Comparison of ENCODE assay signal across 9 mouse cellular contexts in genomic region chr10:92722620-92722988, GRCm38 (mm10). TPM values are rescaled to one million over a fixed set of nuclear protein-coding genes. Genes with fewer than 3 reads are reported as not detected.
A peak's percentile ranks its signal among the peaks of the same experiment; 100 is the strongest.
DNase-seq lines count a peak whose midpoint lies in the region; ATAC-seq and TF ChIP-seq lines count a peak whose summit lies in the region.
"Had no signal": no experiment of that assay in that cellular context is flagged by ENCODE, and none has a peak within 500 bp of the region (broad histone marks: within the 10 kb centered on the region; RNA-seq: fewer than 3 reads in every experiment).

No protein-coding gene starts in this region.

- no peaks in the 10 kb centered on the region for H3K36me3 ChIP-seq in kidney, adult 2 months (ENCODE audit: control insufficient read depth, insufficient read depth, low read length)
- H3K36me3 ChIP-seq in MEL (ENCODE audit: control insufficient read depth in 1 of 2, insufficient read depth in 2 of 2, low read length in 2 of 2): no peaks in the 10 kb centered on the region; a peak in 2 of 4 replicates
- peaks cover 4% of the 10 kb centered on the region; the same call in 1 of the 2 replicates for H3K36me3 ChIP-seq in hindbrain, embryonic 12.5 days
- no peaks in the 10 kb centered on the region for H3K36me3 ChIP-seq in midbrain, embryonic 13.5 days

- no peak for TF ChIP-seq RAD21 in MEL (IDR thresholded peaks at IDR 0.05; ENCODE audit: low read depth, low read length)

- intact Hi-C loops in left cerebral cortex, postnatal 4 days (cut with DNase I): no loop called here

- no peaks in the 10 kb centered on the region; the same call in 1 of the 2 replicates for H3K4me1 ChIP-seq in kidney, adult 2 months (ENCODE audit: control insufficient read depth, insufficient read depth, low read length)
- peaks cover 0 to 7% of the 10 kb centered on the region in 2 experiments; a peak in 2 of 4 replicates for H3K4me1 ChIP-seq in MEL (ENCODE audit: control insufficient read depth in 1 of 2, insufficient read depth in 2 of 2, low read length in 2 of 2)
- peaks cover 6% of the 10 kb centered on the region for H3K4me1 ChIP-seq in hindbrain, embryonic 12.5 days
- H3K4me1 ChIP-seq in midbrain, embryonic 13.5 days (replicated peaks): peaks cover 18% of the 10 kb centered on the region

- peak overlapping the region; percentile 46 for H3K4me3 ChIP-seq in kidney, adult 2 months (ENCODE audit: insufficient read depth, low read depth, low read length)
- peak overlapping the region; percentile 27 to 31; a peak in 3 of 4 replicates for H3K4me3 ChIP-seq in MEL (ENCODE audit: control insufficient read depth in 1 of 2, insufficient read depth in 1 of 2, low read depth in 2 of 2, low read length in 2 of 2)
- peak overlapping the region; percentile 71 for H3K4me3 ChIP-seq in hindbrain, embryonic 12.5 days
- peak overlapping the region; percentile 92 for H3K4me3 ChIP-seq in midbrain, embryonic 13.5 days (replicated peaks)

- 21% methylated on average over 5 of the region's 5 CpGs for WGBS in kidney, adult 2 months
- whole genome bisulfite sequencing in hindbrain, embryonic 12.5 days: 44% methylated on average over 5 of the region's 5 CpGs
- 32% methylated on average over 5 of the region's 5 CpGs for WGBS in midbrain, embryonic 13.5 days

- peak overlapping the region; percentile 49; the same call in 1 of the 2 replicates for H3K27ac ChIP-seq in kidney, adult 2 months (ENCODE audit: insufficient read depth, low read depth, low read length)
- H3K27ac ChIP-seq in MEL (ENCODE audit: control insufficient read depth, low read depth, low read length): peak overlapping the region; percentile 37
- peak overlapping the region; percentile 80 for H3K27ac ChIP-seq in hindbrain, embryonic 12.5 days
- H3K27ac ChIP-seq in midbrain, embryonic 13.5 days: peak overlapping the region; percentile 78

- no peaks in the 10 kb centered on the region for H3K27me3 ChIP-seq in kidney, adult 2 months (replicated peaks; ENCODE audit: control insufficient read depth, insufficient read depth, low read length)
- H3K27me3 ChIP-seq in MEL (ENCODE audit: control insufficient read depth in 1 of 2, insufficient read depth in 2 of 2, low read length in 2 of 2): no peaks in the 10 kb centered on the region
- H3K27me3 ChIP-seq in hindbrain, embryonic 12.5 days: no peaks in the 10 kb centered on the region
- no peaks in the 10 kb centered on the region for H3K27me3 ChIP-seq in midbrain, embryonic 13.5 days
- H3K27me3 ChIP-seq: Patski had no signal

- TF ChIP-seq CTCF in kidney, adult 2 months (conservative IDR thresholded peaks at IDR 0.05; ENCODE audit: insufficient read depth, insufficient read length, low read depth, low read length): 0 out of 2 replicates have a peak, but pooled peaks have one; percentile 11
- no peak for TF ChIP-seq CTCF in MEL (IDR thresholded peaks at IDR 0.05 in 2 of 3, conservative IDR thresholded peaks at IDR 0.05 in 1 of 3; ENCODE audit: control insufficient read depth in 1 of 3, insufficient read depth in 1 of 3, low read depth in 2 of 3, low read length in 3 of 3, poor library complexity in 1 of 3, severe bottlenecking in 1 of 3)

- H3K9ac ChIP-seq in MEL (ENCODE audit: control insufficient read depth, low read depth, low read length, poor library complexity, severe bottlenecking): peak overlapping the region; percentile 34
- peak overlapping the region; percentile 52 for H3K9ac ChIP-seq in hindbrain, embryonic 12.5 days
- peak overlapping the region; percentile 82 for H3K9ac ChIP-seq in midbrain, embryonic 13.5 days (replicated peaks)

- ATAC-seq in hindbrain, embryonic 12.5 days (ENCODE audit: low FRiP score): no peak; the same call in 1 of the 2 replicates
- ATAC-seq in midbrain, embryonic 13.5 days: peak; percentile 74

- H3K4me2 ChIP-seq in hindbrain, embryonic 12.5 days (replicated peaks): peak overlapping the region; percentile 76
- peak overlapping the region; percentile 88 for H3K4me2 ChIP-seq in midbrain, embryonic 13.5 days (replicated peaks)

- TF ChIP-seq POLR2A in kidney, adult 2 months (IDR thresholded peaks at IDR 0.05; ENCODE audit: low read depth, low read length): no peak
- no peak for TF ChIP-seq POLR2A in MEL (IDR thresholded peaks at IDR 0.05; ENCODE audit: control insufficient read depth in 1 of 2, insufficient read depth in 1 of 2, low read depth in 1 of 2, low read length in 2 of 2, poor library complexity in 1 of 2)

- H3K79me2 ChIP-seq in MEL (ENCODE audit: control insufficient read depth, insufficient read depth, low read length, poor library complexity): peaks cover 7% of the 10 kb centered on the region; the same call in 1 of the 2 replicates

- TF ChIP-seq EP300 in MEL (IDR thresholded peaks at IDR 0.05; ENCODE audit: low read depth in 1 of 2, low read length in 2 of 2): no peak

- no peak for DNase-seq in kidney, adult 2 months
- no peak for DNase-seq in kidney, adult 9 months
- no peak for DNase-seq in MEL (ENCODE audit: low read depth, low spot score)
- DNase-seq in thymus, postnatal 14 days: no peak
- DNase-seq in thymus, postnatal 4 days: no peak
- no peak for DNase-seq in left cerebral cortex, postnatal 4 days

- H3K9me3 ChIP-seq in MEL (replicated peaks; ENCODE audit: insufficient read depth, low read length): no peaks in the 10 kb centered on the region
- no peaks in the 10 kb centered on the region for H3K9me3 ChIP-seq in hindbrain, embryonic 12.5 days (replicated peaks)
- no peaks in the 10 kb centered on the region for H3K9me3 ChIP-seq in midbrain, embryonic 13.5 days

TF ChIP-seq in MEL, 35 proteins besides CTCF, POLR2A, EP300 and RAD21:
- TF ChIP-seq MYB (IDR thresholded peaks at IDR 0.05; ENCODE audit: low read depth, low read length): no peak
- no peak for TF ChIP-seq ZNF384 (IDR thresholded peaks at IDR 0.05; ENCODE audit: low read depth, low read length)
- no peak for TF ChIP-seq USF2 (IDR thresholded peaks at IDR 0.05; ENCODE audit: borderline replicate concordance in 1 of 2, insufficient read depth in 1 of 2, low read depth in 1 of 2, low read length in 2 of 2)
- no peak for TF ChIP-seq TCF12 (IDR thresholded peaks at IDR 0.05; ENCODE audit: low read depth, low read length)
- no peak for TF ChIP-seq POLR2AphosphoS2 (IDR thresholded peaks at IDR 0.05; ENCODE audit: low read length)
- no peak for TF ChIP-seq MAZ (IDR thresholded peaks at IDR 0.05; ENCODE audit: low read depth, low read length)
- TF ChIP-seq GATA1 (IDR thresholded peaks at IDR 0.05; ENCODE audit: low read depth, low read length): no peak
- TF ChIP-seq SMC3 (IDR thresholded peaks at IDR 0.05; ENCODE audit: low read depth, low read length): no peak
- TF ChIP-seq MEF2A (IDR thresholded peaks at IDR 0.05; ENCODE audit: extremely low read depth, insufficient replicate concordance, low read depth, low read length, poor library complexity, severe bottlenecking): no peak

RNA-seq across cellular contexts. Expression of gene Nedd1, which starts 0.4 kb away (rescaled TPM):
- 3.1 and 5.1 TPM in 2 replicates for polyA plus RNA-seq in kidney, adult 2 months (2012; rRNA removed)
- total RNA-seq in MEL (2012; rRNA removed): 18.7 and 22.1 TPM in 2 replicates
- 10 to 100 TPM in 1 of 2 experiments, not detected in 1; 15.5 TPM for polyA plus RNA-seq in MEL (2012; ENCODE audit: insufficient read depth in 1 of 2, insufficient read length in 2 of 2, low read depth in 1 of 2, low replicate concordance in 2 of 2, missing spikeins in 1 of 2)
- 39.1 and 39.7 TPM in 2 replicates for polyA plus RNA-seq in hindbrain, embryonic 12.5 days (2016; fragmentation: Nextera tagmentation; extraction: Ambion mirVana)
- polyA plus RNA-seq in midbrain, embryonic 13.5 days (2015; fragmentation: Nextera tagmentation; extraction: Ambion mirVana): 26.9 and 28.1 TPM in 2 replicates
- total RNA-seq in left cerebral cortex, postnatal 4 days (2021): 1 to 10 TPM; 4.9 to 5.0 TPM

Comparison
In these comparisons a context has a peak if more than half of its experiments do, and no peak if none do; other contexts are left out.
1. H3K4me3 ChIP-seq: peak in every context shown above with its lines; median percentile 92 in midbrain, embryonic 13.5 days; 71 in hindbrain, embryonic 12.5 days; 46 in kidney, adult 2 months; 29 in MEL.